Mouse (Mus musculus) myocyte (in vitro differentiated cells): ENCODE measurements around the gene Ank3. TPM values are rescaled to one million over a fixed set of nuclear protein-coding genes. Genes with fewer than 3 reads are reported as not detected.

ENCODE experiments used
- H3K27me3 ChIP-seq: one replicate; pipeline ENCODE4 v1.6.1; 2011; ENCODE audit not compliant: control insufficient read depth, insufficient read depth, insufficient read length
- H3K36me3 ChIP-seq: one replicate; pipeline ENCODE4 v1.6.1; 2011; ENCODE audit not compliant: control insufficient read depth, insufficient read depth
- H3K4me2 ChIP-seq: one replicate; pipeline ENCODE4 v1.6.1; 2011; ENCODE audit warnings: low read depth, control low read depth
- H3K4me3 ChIP-seq: one replicate; pipeline ENCODE4 v1.5.1; 2011; ENCODE audit warnings: mild to moderate bottlenecking, control low read depth, moderate library complexity
- H3K79me2 ChIP-seq: one replicate; pipeline ENCODE4 v1.6.1; 2011; ENCODE audit not compliant: control insufficient read depth, insufficient read depth
- H3ac ChIP-seq: one replicate; pipeline ENCODE4 v1.6.1; 2011; ENCODE audit not compliant: control insufficient read depth, insufficient read length
- CEBPB ChIP-seq: IDR thresholded peaks from 2 replicates; pipeline ENCODE4 v1.6.1; 2011; ENCODE audit warnings: mild to moderate bottlenecking, moderate library complexity; ENCODE audit not compliant: poor library complexity, insufficient read depth, severe bottlenecking
- E2F4 ChIP-seq: IDR thresholded peaks from one replicate; pipeline ENCODE4 v1.6.1; 2011; ENCODE audit warnings: mild to moderate bottlenecking, control low read depth, moderate library complexity; ENCODE audit not compliant: insufficient read depth
- MAX ChIP-seq: IDR thresholded peaks from one replicate; pipeline ENCODE4 v1.6.1; 2011; ENCODE audit warnings: low read depth, mild to moderate bottlenecking, control low read depth
- MYOD1 ChIP-seq, 3 experiments: IDR thresholded peaks; one replicate each; pipeline ENCODE4 v1.6.1; 2011; ENCODE audit warnings: control low read depth in 2 of 3, low read depth in 2 of 3, mild to moderate bottlenecking in 2 of 3, moderate library complexity in 1 of 3; ENCODE audit not compliant: insufficient read length in 2 of 3, control insufficient read depth in 1 of 3
- MYOG ChIP-seq, 3 experiments: IDR thresholded peaks; one replicate each; pipeline ENCODE4 v1.6.1; 2011; ENCODE audit warnings: control low read depth in 2 of 3, low read depth in 2 of 3, mild to moderate bottlenecking in 2 of 3; ENCODE audit not compliant: insufficient read length in 2 of 3, control insufficient read depth in 1 of 3, insufficient read depth in 1 of 3
- POLR2A ChIP-seq: IDR thresholded peaks from one replicate; pipeline ENCODE4 v1.6.1; 2011; ENCODE audit warnings: low read depth, mild to moderate bottlenecking, control low read depth, moderate library complexity; ENCODE audit not compliant: insufficient read length
- POLR2AphosphoS2 ChIP-seq: IDR thresholded peaks from one replicate; pipeline ENCODE4 v1.6.1; 2011; ENCODE audit warnings: low read depth, control low read depth; ENCODE audit not compliant: insufficient read length
- REST ChIP-seq: IDR thresholded peaks from one replicate; pipeline ENCODE4 v1.6.1; 2011; ENCODE audit warnings: mild to moderate bottlenecking, control low read depth, moderate library complexity; ENCODE audit not compliant: insufficient read depth, insufficient read length
- SRF ChIP-seq: IDR thresholded peaks from one replicate; pipeline ENCODE4 v1.6.1; 2011; ENCODE audit warnings: low read depth; ENCODE audit not compliant: control insufficient read depth, insufficient read length
- TCF12 ChIP-seq: IDR thresholded peaks from one replicate; pipeline ENCODE4 v1.6.1; 2011; ENCODE audit warnings: mild to moderate bottlenecking, control low read depth; ENCODE audit not compliant: poor library complexity, insufficient read depth, severe bottlenecking
- TCF3 ChIP-seq: IDR thresholded peaks from one replicate; pipeline ENCODE4 v1.6.1; 2011; ENCODE audit warnings: low read depth, control low read depth; ENCODE audit not compliant: insufficient read length
- USF1 ChIP-seq: IDR thresholded peaks from one replicate; pipeline ENCODE4 v1.6.1; 2011; ENCODE audit warnings: low read depth, mild to moderate bottlenecking, control low read depth, moderate library complexity
- polyA plus RNA-seq: library from polyadenylated mRNA; unstranded; fragments of >200 nt; fragmentation: generic; extraction: Trizol; gene quantifications from one replicate; pipeline ENCODE4 v1.2.1, GENCODE M21; 2012; ENCODE audit warnings: missing spikeins

Ank3 gene
- polyA plus RNA-seq, 1 experiment: 5.5 TPM

DNA sequence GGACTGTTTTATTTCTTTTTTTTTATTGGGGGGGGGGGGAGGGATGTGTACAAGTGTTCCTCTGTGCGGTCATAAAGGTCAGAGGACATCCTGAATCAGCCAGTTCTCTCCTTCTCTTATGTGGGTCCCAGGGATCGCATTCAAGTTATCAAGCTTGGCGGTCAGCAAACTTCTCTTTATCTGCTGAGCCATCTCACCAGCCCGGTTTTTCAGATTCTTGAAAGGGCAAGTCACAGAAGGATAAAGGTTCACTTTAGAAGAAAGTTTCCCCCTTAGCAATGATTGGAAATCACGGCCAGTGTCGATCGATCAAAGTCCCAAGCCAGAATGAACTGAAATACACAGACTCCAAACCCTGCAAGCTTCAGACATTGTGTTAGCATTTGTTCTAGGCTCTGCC, 651.2 kb downstream of the Ank3 start:
- TF ChIP-seq MYOG (IDR thresholded peaks at IDR 0.05; ENCODE audit: control insufficient read depth in 1 of 3, insufficient read depth in 1 of 3, insufficient read length in 2 of 3, low read depth in 2 of 3) (no peak), REST (no peak), SRF (no peak), MYOD1 (IDR thresholded peaks at IDR 0.05; ENCODE audit: control insufficient read depth in 1 of 3, insufficient read length in 2 of 3, low read depth in 2 of 3) (no peak), TCF12 (no peak), E2F4 (no peak), CEBPB (no peak), POLR2A (no peak), POLR2AphosphoS2 (no peak)
- Histone ChIP-seq H3K79me2 (no peaks in the 10 kb centered on the region), H3K4me2 (no peak overlapping the region), H3K27me3 (no peaks in the 10 kb centered on the region), H3ac (no peak overlapping the region), H3K4me3 (no peak overlapping the region), H3K36me3 (no peaks in the 10 kb centered on the region)

DNA sequence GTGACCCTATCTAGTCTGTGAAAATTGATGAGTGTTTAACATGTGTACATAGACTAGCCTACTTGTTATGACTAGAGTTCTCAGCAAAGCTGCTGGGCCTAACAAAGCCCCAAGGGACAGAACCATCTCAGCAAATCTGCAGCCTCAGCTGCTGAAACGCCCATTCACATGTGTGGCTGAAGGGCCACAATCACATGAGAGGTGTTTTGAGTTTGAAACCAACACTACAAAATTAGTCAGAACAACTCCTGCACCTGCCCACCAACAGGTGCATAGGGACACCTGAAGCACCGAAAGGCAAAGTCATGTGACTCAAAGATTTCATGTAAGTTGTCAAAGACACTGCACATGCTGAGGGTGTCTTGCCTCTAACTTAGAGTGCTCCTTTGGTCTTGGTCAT, 656.7 kb downstream of the Ank3 start:
- TF ChIP-seq MYOG (IDR thresholded peaks at IDR 0.05; ENCODE audit: control insufficient read depth in 1 of 3, insufficient read depth in 1 of 3, insufficient read length in 2 of 3, low read depth in 2 of 3) (no peak), REST (no peak), MYOD1 (IDR thresholded peaks at IDR 0.05; ENCODE audit: control insufficient read depth in 1 of 3, insufficient read length in 2 of 3, low read depth in 2 of 3) (no peak), CEBPB (no peak)
- no peak overlapping the region for H3K4me2 ChIP-seq
- no peak overlapping the region for H3ac ChIP-seq
- H3K79me2 ChIP-seq: no peaks in the 10 kb centered on the region
- no peaks in the 10 kb centered on the region for H3K27me3 ChIP-seq
- H3K4me3 ChIP-seq: no peak overlapping the region
- no peaks in the 10 kb centered on the region for H3K36me3 ChIP-seq

DNA sequence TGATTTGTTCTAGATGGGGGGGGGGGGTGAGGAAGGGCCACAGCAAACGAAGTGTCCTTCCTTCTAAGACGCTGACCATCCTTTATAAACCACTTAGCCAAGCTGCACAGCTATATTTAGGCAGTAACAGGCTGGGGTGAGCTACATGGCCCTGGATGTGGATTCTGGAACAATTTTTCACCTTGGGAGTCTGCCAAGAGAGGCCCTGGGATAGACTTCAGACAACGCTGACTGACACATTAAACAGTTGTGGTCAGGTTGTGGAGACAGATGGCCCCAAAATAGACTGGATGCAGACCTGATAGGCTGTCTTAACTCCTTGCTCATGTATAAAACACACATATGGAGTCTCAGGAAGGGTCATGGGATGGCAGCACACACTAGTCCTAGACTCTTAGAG, 658.5 kb downstream of the Ank3 start:
- peak overlapping the region; percentile 71 for H3K4me2 ChIP-seq
- no peaks in the 10 kb centered on the region for H3K79me2 ChIP-seq
- TF ChIP-seq TCF3: peak; percentile 19
- TF ChIP-seq MYOD1 (IDR thresholded peaks at IDR 0.05; ENCODE audit: control insufficient read depth in 1 of 3, insufficient read length in 2 of 3, low read depth in 2 of 3): peak in 2 of 3 experiments; percentile 59
- TF ChIP-seq CEBPB: no peak
- peak; percentile 16 for TF ChIP-seq TCF12
- TF ChIP-seq MYOG (IDR thresholded peaks at IDR 0.05; ENCODE audit: control insufficient read depth in 1 of 3, insufficient read depth in 1 of 3, insufficient read length in 2 of 3, low read depth in 2 of 3): peak in 1 of 3 experiments; percentile 16
- TF ChIP-seq SRF: peak; percentile 68
- no peak for TF ChIP-seq MAX
- TF ChIP-seq E2F4: no peak
- no peaks in the 10 kb centered on the region for H3K27me3 ChIP-seq
- no peak overlapping the region for H3K4me3 ChIP-seq
- no peaks in the 10 kb centered on the region for H3K36me3 ChIP-seq
- no peak overlapping the region for H3ac ChIP-seq

DNA sequence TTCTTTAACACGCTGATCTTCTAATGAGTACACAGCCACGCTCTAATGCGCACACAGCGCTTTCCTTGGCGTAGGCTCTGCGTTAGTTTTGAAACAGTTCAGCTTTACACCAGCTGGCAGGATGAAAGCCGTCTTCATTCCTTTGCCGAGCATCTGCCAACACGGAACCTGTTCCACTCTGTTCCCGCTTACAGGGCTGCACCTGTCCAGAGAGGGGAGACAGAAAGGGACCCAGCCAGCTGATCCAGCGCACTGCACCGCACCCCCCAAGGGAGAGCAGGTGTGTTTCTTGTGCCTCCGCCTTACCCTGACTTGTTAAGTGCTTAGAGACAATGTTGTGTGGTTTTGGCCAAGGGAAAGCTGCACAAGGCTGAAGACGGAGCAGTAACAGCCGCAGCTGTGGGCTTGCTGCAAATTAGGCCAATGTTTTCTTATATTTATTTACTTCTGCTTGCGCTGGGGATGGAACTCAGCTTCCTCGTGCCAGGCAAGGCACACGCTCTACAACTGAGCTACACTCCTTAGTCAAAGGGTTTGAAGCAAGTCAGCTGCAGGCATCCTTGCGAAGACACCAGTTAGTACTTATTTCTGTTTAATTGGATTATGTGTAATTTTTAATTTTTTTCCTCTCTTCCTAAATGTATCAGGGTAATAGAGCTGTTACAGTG, 661.6 kb downstream of the Ank3 start:
- Histone ChIP-seq H3K4me3 (no peak overlapping the region), H3K4me2 (no peak overlapping the region), H3ac (no peak overlapping the region), H3K27me3 (no peaks in the 10 kb centered on the region), H3K36me3 (no peaks in the 10 kb centered on the region), H3K79me2 (no peaks in the 10 kb centered on the region)
- TF ChIP-seq CEBPB: no peak
- TF ChIP-seq REST: no peak
- TF ChIP-seq TCF3: peak; percentile 67
- no peak for TF ChIP-seq POLR2AphosphoS2
- peak; percentile 69 for TF ChIP-seq TCF12
- no peak for TF ChIP-seq SRF
- TF ChIP-seq MYOD1 (IDR thresholded peaks at IDR 0.05; ENCODE audit: control insufficient read depth in 1 of 3, insufficient read length in 2 of 3, low read depth in 2 of 3): peak in 2 of 3 experiments; percentile 92 to 93
- TF ChIP-seq MYOG (IDR thresholded peaks at IDR 0.05; ENCODE audit: control insufficient read depth in 1 of 3, insufficient read depth in 1 of 3, insufficient read length in 2 of 3, low read depth in 2 of 3): peak; percentile 4 to 90 (median 81)
- no peak for TF ChIP-seq USF1
- TF ChIP-seq MAX: no peak
- TF ChIP-seq E2F4: no peak
- TF ChIP-seq POLR2A: no peak

DNA sequence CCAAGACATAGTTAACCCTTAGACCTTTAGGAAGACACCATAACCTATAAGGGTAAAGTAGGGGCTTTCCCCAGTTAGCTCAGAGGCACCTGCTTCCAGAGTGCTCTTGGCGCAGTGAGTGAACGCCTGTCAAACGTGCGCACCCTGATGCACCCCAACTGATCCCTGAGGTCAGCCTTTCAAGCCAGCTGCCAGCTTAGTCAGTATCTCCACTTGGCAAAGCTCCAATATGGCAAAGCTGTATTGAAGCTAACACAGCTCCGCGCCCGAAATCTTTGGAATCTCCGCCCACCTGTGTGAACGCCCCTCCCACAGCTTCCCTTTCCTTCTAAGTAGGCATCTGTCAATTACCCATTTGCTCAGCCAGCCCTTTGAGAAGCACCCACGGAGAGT, 662.1 kb downstream of the Ank3 start:
- TF ChIP-seq REST (no peak), MYOG (IDR thresholded peaks at IDR 0.05; ENCODE audit: control insufficient read depth in 1 of 3, insufficient read depth in 1 of 3, insufficient read length in 2 of 3, low read depth in 2 of 3) (peak in 1 of 3 experiments; percentile 58), POLR2AphosphoS2 (no peak), MYOD1 (IDR thresholded peaks at IDR 0.05; ENCODE audit: control insufficient read depth in 1 of 3, insufficient read length in 2 of 3, low read depth in 2 of 3) (peak in 1 of 3 experiments; percentile 40), USF1 (no peak)
- Histone ChIP-seq H3K4me2 (no peak overlapping the region), H3K36me3 (no peaks in the 10 kb centered on the region), H3ac (no peak overlapping the region), H3K4me3 (no peak overlapping the region), H3K79me2 (no peaks in the 10 kb centered on the region), H3K27me3 (no peaks in the 10 kb centered on the region)
